Mouse (Mus musculus) heart, embryonic 14.5 days (tissue): ENCODE data around the gene Cdcp2. TPM values are rescaled to one million over a fixed set of nuclear protein-coding genes. Genes with fewer than 3 reads are reported as not detected.

ENCODE experiments used
- ATAC-seq: fragments of 200-750 bp; cut with Nextera tagmentation; 2 replicates; pipeline ENCODE4 v1.8.0; 2017; ENCODE audit warnings: low read depth, moderate TSS enrichment; ENCODE audit not compliant: insufficient number of reproducible peaks, insufficient read depth, low FRiP score
- H3K27ac ChIP-seq, 2 experiments: fragments of 200-500 bp in 1 of 2; fragments of 300-500 bp in 1 of 2; sonication (generic) in 1 of 2; replicated peaks in 1 of 2; 2 replicates each; pipeline ENCODE4 v1.5.1; 2012 to 2014; ENCODE audit warnings: low read depth in 2 of 2, low read length in 2 of 2, control low read depth in 1 of 2, mild to moderate bottlenecking in 1 of 2, mixed read lengths in 1 of 2; ENCODE audit not compliant: control insufficient read depth in 1 of 2, insufficient read depth in 1 of 2
- H3K27me3 ChIP-seq: fragments of 300-500 bp; sonication (generic); 2 replicates; pipeline ENCODE4 v1.6.1; 2014; ENCODE audit warnings: mild to moderate bottlenecking, low read length, control low read depth; ENCODE audit not compliant: control insufficient read depth, insufficient read depth
- H3K36me3 ChIP-seq: fragments of 300-500 bp; sonication (generic); 2 replicates; pipeline ENCODE4 v1.6.1; 2014; ENCODE audit warnings: mild to moderate bottlenecking, control low read depth, low read length, mixed read lengths; ENCODE audit not compliant: control insufficient read depth, insufficient read depth
- H3K4me1 ChIP-seq, 2 experiments: fragments of 200-500 bp in 1 of 2; fragments of 300-500 bp in 1 of 2; sonication (generic) in 1 of 2; 2 replicates each; pipeline ENCODE4 v1.6.1; 2012 to 2014; ENCODE audit warnings: low read length in 2 of 2, control low read depth in 1 of 2, mixed read lengths in 1 of 2; ENCODE audit not compliant: control insufficient read depth in 2 of 2, insufficient read depth in 2 of 2
- H3K4me2 ChIP-seq: fragments of 300-500 bp; sonication (generic); 2 replicates; pipeline ENCODE4 v1.6.1; 2014; ENCODE audit warnings: mild to moderate bottlenecking, low read length
- H3K4me3 ChIP-seq, 2 experiments: fragments of 200-500 bp in 1 of 2; fragments of 300-500 bp in 1 of 2; sonication (generic) in 1 of 2; 2 replicates each; pipeline ENCODE4 v1.5.1; 2012 to 2014; ENCODE audit warnings: low read length in 2 of 2, mild to moderate bottlenecking in 2 of 2, control low read depth in 1 of 2, low read depth in 1 of 2, moderate library complexity in 1 of 2; ENCODE audit not compliant: control insufficient read depth in 1 of 2, insufficient read depth in 1 of 2
- H3K9ac ChIP-seq: fragments of 300-500 bp; sonication (generic); 2 replicates; pipeline ENCODE4 v1.6.1; 2014; ENCODE audit warnings: mild to moderate bottlenecking, low read length
- H3K9me3 ChIP-seq: fragments of 300-500 bp; sonication (generic); 2 replicates; pipeline ENCODE4 v1.6.1; 2016; ENCODE audit warnings: low read length, control low read depth; ENCODE audit not compliant: control insufficient read depth
- WGBS: fragments of 180-500 bp; shearing (Covaris S2); extraction: QIAGEN DNeasy Blood & Tissue Kit; methylation state at CpG from one replicate; pipeline ENCODE4 v1.1.7; 2014; 5-methylcytosine and 5-hydroxymethylcytosine counted together
- polyA plus RNA-seq: library from polyadenylated mRNA; unstranded; fragments of >200 nt; fragmentation: Nextera tagmentation; extraction: Ambion mirVana; gene quantifications from 2 replicates; pipeline ENCODE4 v1.2.1, GENCODE M21; 2014

Cdcp2 gene
- polyA plus RNA-seq, 1 experiment from 2014 or later = not detected

- Histone ChIP-seq H3K9me3 (no peaks in the 10 kb centered on the region), H3K4me1 (peaks cover 2 to 7% of the 10 kb centered on the region in 2 experiments; a peak in 2 of 4 replicates), H3K36me3 (no peaks in the 10 kb centered on the region; the same call in 1 of the 2 replicates), H3K27me3 (no peaks in the 10 kb centered on the region), H3K27ac (no peak overlapping the region), H3K4me3 (no peak overlapping the region), H3K9ac (no peak overlapping the region), H3K4me2 (no peak overlapping the region)
- 89% methylated on average over 8 of the region's 8 CpGs for WGBS
- ATAC-seq = no peak
These were observed 55.9 kb downstream of the Cdcp2 start for GRCm38 (mm10) chr4:107152571-107152970.

GRCm38 (mm10) chr4:107156983-107157401, 60.3 kb downstream of the Cdcp2 start:
- H3K4me1 ChIP-seq = peaks cover 2 to 8% of the 10 kb centered on the region in 2 experiments; a peak in 2 of 4 replicates
- 75% methylated on average over 4 of the region's 4 CpGs for WGBS
- ATAC-seq = no peak
- no peak overlapping the region for H3K9ac ChIP-seq
- H3K4me3 ChIP-seq = no peak overlapping the region
- no peaks in the 10 kb centered on the region for H3K27me3 ChIP-seq
- no peak overlapping the region for H3K4me2 ChIP-seq
- no peak overlapping the region for H3K27ac ChIP-seq
- peaks cover 28% of the 10 kb centered on the region for H3K36me3 ChIP-seq
- H3K9me3 ChIP-seq = no peaks in the 10 kb centered on the region

GRCm38 (mm10) chr4:107159166-107159773, 62.6 kb downstream of the Cdcp2 start:
- no peak overlapping the region for H3K9ac ChIP-seq
- no peak overlapping the region for H3K4me3 ChIP-seq
- H3K4me2 ChIP-seq = no peak overlapping the region
- peaks cover 2 to 10% of the 10 kb centered on the region in 2 experiments; a peak in 2 of 4 replicates for H3K4me1 ChIP-seq
- 80% methylated on average over 11 of the region's 11 CpGs for WGBS
- no peaks in the 10 kb centered on the region for H3K27me3 ChIP-seq
- no peak for ATAC-seq
- H3K27ac ChIP-seq = no peak overlapping the region
- H3K9me3 ChIP-seq = no peaks in the 10 kb centered on the region
- H3K36me3 ChIP-seq = peaks cover 32% of the 10 kb centered on the region

- no peak overlapping the region for H3K9ac ChIP-seq
- no peaks in the 10 kb centered on the region for H3K9me3 ChIP-seq
- no peak overlapping the region for H3K4me2 ChIP-seq
- no peaks in the 10 kb centered on the region for H3K27me3 ChIP-seq
- H3K36me3 ChIP-seq = peaks cover 41% of the 10 kb centered on the region
- no peak for ATAC-seq
- 81% methylated on average over 8 of the region's 8 CpGs for WGBS
- peaks cover 2 to 10% of the 10 kb centered on the region in 2 experiments; a peak in 2 of 4 replicates for H3K4me1 ChIP-seq
- H3K4me3 ChIP-seq = no peak overlapping the region
- no peak overlapping the region for H3K27ac ChIP-seq
These were observed 63.5 kb downstream of the Cdcp2 start for GRCm38 (mm10) chr4:107160181-107160580.

Other genes with a start within 250 kb of the Cdcp2 start
- gene Ssbp3, start 186.2 kb upstream of the Cdcp2 start, polyA plus RNA-seq = 36.7 and 43.3 TPM in 2 replicates
- gene Mrpl37, start 30.0 kb upstream of the Cdcp2 start, polyA plus RNA-seq = 98.4 and 103 TPM in 2 replicates
- gene Cyb5rl, start 29.9 kb upstream of the Cdcp2 start, polyA plus RNA-seq = 1.7 and 5.1 TPM in 2 replicates
- gene Tmem59, start 81.5 kb downstream of the Cdcp2 start, polyA plus RNA-seq = 330 and 352 TPM in 2 replicates
- 11.4 and 16.8 TPM in 2 replicates for gene Tceanc2, start 82.2 kb downstream of the Cdcp2 start, polyA plus RNA-seq
- not detected in 2 replicates for gene Ldlrad1, start 112.3 kb downstream of the Cdcp2 start, polyA plus RNA-seq
- gene Lrrc42, start 156.6 kb downstream of the Cdcp2 start, polyA plus RNA-seq = 46.3 and 52.0 TPM in 2 replicates
- 32.9 and 40.6 TPM in 2 replicates for gene Hspb11, start 156.7 kb downstream of the Cdcp2 start, polyA plus RNA-seq
- not detected in 2 replicates for gene Dio1, start 210.3 kb downstream of the Cdcp2 start, polyA plus RNA-seq
- gene Yipf1, start 217.5 kb downstream of the Cdcp2 start, polyA plus RNA-seq = 43.4 and 49.7 TPM in 2 replicates